Mouse (Mus musculus) spleen, postnatal 4 days (tissue): ENCODE results near the gene Olfr90.
"Not testable (repeated sequence)": the region's sequence is repeated elsewhere in the genome, so short reads cannot be mapped to it uniquely, and the experiment has no call there.

ENCODE experiments used
- DNase-seq, 2 experiments: peaks; one replicate each; pipeline ENCODE4 v3.0.0; 2022; ENCODE audit warnings: low spot score in 2 of 2

Olfr90 gene

DNA sequence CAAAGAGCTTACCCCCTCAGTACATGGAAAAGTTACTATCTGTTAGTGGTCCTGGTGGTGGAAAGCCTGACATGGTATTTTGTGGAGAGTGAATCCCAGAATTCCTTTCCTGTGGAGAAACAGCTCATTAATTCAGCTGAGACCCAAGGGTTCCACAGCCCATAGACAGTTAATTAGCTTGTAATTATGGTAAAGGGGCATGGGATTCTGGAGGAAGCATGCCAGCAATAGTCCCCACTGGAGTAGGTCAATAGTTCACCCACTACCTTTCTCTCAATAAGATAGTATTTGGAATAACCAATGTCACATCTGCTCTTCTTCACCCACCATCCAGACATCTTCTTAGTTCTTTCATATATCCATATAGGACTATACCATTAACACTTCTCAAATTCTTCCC, at the start of gene Olfr90:
Gene Olfr90 (minus strand): TSS at position 101 of the 400 bp plus-strand sequence.
- DNase-seq = no peak

DNA sequence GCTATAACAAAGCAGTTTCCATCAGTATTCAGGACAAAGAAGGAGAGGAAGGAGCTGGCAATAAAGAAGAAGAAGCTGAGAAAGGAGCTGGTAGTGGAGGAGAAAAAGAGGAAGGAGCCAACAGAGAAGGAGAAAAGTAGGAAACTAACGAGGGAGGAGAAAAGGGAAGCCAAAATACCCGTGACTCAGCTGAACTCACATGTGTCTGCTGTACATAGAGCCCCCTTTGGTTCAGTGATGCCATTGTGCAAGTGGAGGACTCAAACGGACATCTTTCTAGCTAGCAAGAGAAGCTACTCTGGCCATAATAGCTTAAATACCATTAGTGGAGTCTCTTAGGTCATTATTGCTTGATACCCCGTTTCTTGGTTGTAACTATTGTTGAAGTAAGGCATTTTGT, 43.1 kb upstream of the Olfr90 start:
- DNase-seq = not testable (repeated sequence)

DNA sequence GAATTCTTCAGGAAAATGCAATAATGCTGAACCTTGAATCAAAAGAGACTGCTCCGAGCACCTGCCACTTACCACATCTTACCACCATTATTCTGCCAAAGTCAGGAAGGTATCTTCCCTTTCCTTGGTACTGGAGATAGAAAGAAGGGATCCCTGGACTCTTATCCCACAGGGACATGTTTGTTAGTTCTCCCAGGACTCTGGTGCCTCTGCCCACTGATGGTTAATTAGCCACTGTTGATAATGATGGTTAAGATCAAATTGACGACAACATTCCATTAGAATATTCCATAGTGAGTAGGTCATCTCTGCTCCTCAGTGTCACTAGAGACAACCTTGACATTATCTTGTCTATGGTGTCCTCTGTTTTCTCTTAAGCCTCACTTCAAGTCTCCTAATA, 31.7 kb upstream of the Olfr90 start, which contains the start of gene Olfr92:
Gene Olfr92 (minus strand): TSS at position 101 of the 400 bp plus-strand sequence.
- DNase-seq = no peak

DNA sequence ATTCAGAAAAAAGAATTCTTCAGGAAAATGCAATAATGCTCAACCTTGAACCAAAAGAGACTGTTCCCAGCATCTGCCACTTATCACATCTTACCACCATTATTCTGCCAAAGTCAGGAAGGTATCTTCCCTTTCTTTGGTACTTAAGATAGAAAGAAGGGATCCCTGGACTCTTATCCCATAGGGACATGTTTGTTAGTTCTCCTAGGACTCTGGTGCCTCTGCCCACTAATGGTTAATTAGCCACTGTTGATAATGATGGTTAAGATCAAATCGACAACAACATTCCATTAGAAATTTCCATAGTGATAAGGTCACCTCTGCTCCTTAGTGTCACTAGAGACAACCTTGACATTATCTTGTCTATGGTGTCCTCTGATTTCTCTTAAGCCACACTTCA, 9.9 kb upstream of the Olfr90 start, which contains the start of gene Olfr91:
Gene Olfr91 (minus strand): TSS at position 101 of the 400 bp plus-strand sequence.
- no peak for DNase-seq

DNA sequence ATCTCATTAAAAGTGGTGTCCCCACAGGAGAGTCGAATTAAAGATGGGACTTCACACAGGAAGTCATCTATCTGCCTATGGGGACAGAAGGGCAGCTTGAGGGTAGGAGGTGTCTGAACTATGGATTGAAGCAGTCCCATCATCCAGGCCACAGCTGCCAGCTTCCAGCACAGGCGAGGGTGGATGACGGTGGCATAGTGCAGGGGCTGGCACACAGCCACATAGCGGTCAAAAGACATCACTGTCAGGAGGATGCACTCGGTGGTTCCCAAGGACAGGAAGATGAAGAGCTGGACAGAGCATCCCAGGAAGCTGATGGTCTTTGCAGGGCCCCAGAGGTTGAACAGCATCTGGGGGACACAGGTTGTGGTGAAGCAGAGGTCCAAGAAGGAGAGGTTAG, 5.0 kb upstream of the Olfr90 start:
- no peak for DNase-seq

DNA sequence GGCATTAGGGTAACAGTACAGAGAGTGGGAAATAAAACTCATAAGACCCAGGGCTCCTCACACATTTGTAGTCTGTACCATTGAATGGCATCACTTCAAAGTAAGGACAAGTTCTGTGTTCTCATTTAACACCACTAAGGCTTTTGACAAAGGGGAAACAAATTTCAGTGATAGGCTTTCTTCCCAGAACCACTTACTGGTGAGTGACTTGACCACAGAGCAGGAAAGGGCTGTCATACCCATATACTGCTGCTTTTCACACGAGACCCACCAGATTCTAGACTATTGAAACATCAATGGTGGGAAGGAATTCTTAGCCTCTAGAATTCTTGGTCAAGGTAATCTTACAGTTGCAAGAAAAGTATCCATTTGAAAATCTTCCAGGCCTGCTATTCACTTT, 3.9 kb upstream of the Olfr90 start:
- no peak for DNase-seq

DNA sequence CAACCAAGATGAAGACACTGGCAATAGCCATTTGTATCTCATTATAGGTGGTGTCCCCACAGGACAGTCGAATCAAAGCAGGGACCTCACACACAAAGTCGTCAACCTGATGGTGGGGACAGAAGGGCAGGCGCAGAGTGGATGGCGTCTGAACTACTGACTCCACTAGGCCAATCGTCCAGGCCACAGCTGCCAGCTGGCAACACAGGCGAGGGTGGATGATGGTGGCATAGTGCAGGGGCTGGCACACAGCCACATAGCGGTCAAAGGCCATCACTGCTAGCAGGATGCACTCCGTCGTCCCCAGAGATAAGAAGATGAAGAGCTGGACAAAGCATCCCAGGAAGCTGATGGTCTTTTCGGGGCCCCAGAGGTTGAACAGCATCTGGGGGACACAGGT, 2.8 kb downstream of the Olfr90 start:
- DNase-seq = no peak

DNA sequence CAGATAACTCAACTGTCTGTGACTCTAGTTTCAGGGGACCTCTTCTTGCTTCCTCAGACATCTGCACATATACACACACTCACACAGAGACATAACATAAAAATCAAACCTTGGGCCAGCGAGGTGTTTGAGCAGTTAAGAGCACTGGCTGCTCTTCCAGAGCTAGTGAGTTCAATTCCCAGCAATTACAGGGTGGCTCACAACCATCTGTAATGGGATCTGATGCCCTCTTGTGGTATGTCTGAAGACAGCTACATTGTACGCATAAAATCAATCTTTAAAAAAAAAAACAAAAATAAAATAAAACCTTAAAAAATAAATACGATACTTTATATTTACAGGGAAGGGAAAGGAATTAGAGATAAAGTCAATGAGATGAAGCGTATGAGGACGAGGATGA, 3.7 kb downstream of the Olfr90 start:
- no peak for DNase-seq

DNA sequence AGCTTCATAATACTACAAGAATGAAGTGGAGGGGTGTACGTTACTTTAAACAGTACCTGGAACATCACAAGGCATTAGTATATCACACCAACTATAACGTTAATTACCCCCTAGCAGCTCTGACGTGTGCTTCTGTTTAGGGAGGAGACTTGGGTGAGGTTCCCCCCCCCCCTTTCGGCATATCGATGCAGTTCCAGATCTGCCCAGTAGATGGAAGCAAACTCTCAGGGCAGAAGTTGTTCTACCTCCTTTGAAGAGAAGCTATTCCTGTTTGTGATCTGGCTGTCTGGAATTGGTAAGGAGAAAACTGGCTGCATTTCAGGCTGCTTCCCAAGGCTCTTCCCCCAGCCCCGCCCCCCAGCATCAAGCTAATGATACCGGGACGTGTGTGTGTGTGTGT, 5.0 kb downstream of the Olfr90 start:
- peak in 1 of 2 experiments; percentile 24 for DNase-seq

DNA sequence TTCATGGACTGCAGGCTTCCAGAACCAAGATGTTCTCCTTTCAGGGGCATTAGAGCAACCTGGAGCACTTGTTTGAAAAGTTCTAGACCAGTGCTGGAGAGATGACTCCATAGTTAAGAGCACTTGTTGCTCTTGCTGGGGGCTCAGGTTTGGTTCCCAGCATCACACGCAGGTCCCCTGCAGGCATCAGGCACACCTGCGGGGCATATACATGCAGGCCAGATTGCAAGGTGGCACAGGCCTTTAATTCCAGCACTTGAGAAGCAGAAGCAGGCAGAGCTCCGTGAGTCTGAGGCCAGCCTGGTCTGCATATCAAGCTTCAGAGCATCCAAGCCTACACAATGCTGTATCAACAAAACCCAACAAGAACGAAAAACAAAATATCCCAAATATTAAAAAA, 6.6 kb downstream of the Olfr90 start:
- DNase-seq = no peak

DNA sequence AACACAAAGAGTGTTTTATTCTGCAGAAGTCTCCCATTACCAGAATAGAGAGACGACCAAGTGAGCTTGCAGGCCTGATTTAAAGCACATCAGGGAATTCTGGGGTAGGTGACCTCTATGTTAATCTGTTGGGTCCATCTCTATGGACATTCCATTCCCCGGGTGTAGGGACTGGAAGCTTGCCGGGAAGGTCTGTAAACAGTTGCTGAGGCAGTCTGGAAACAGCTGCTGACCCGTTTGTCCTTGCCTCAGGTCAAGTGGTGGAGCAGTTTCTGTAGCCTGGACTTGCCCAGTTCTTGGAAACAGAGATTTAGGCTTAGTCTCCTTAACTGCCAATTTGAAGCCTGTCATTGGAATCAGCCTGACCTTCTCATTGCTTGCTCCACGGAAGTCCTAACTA, 8.2 kb downstream of the Olfr90 start:
- DNase-seq = no peak

DNA sequence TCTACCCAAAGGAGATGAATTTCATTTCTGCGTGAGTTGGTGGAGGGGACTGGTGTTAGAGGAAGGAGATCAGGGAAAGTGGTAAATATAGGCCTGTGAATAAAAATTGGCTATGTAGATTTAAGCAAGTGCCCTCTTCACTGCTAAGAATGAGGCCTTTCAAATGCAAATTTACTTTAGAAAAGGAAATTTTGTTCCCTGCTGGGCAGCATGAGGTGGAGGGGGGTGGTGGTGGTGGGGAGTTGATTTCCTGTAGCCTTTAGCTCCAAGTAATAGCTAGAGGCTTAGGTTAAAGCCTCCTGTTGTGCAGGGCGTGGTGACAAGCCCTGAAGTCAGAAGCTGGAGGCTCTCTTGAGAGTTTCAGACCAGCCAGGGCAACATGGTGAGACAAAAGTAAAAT, 9.3 kb downstream of the Olfr90 start:
- no peak for DNase-seq

DNA sequence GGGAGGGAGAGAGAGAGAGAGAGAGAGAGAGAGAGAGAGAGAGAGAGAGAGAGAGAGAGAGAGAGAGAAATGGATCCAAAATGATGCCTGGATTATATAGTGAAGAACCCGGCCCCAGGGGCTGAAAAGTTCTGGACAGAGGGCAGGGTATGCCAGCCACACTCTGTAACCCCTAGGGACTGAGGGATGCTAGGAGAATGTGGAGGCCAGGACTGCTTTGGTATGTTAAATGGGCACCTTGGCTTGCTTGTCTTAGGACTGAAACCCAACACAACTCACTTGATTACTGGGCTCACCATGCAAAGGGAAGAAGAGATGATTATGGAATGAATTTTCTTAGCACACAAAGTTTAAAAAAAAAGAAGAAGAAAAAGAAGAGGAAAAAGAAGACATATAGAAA, 10.1 kb downstream of the Olfr90 start:
- no peak for DNase-seq

DNA sequence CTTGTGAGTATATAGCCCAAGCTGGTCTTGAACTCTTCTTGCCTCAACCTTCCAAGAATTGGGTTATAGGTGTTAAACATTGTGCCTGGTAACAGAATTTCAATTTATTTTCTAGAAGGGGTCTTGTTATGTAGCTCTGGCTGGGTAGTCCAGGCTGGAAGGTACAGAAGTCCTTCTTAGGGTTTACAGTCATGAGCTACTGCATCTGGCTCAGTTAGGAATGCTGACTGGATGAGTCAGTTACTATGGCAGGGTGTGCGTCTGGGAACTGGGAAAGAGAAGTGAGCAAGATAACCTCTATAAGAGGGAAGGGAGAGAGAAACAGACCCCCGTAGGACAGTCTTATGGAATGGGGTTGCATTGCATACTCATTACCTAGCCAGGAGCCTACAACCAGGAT, 12.5 kb downstream of the Olfr90 start:
- DNase-seq = no peak

DNA sequence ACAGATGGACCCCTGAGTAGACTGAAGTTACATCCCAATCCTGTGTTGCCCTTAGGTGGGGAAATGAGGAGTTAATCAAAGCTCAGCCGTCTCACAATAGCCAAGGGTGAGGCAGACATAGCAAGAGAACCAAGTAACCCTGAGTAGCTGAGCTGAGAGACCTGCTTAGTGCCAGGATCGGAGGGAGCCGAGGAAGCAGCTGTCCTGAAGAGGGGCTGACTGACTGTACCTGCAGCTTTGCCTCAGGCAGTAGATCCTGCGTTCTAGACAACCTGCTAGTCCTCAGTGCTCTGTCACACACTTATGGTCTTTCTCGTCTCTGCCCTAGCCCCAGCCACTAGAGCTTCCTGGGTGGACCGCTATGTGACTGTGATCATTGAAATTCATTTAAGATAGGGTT, 13.1 kb downstream of the Olfr90 start:
- DNase-seq = no peak

DNA sequence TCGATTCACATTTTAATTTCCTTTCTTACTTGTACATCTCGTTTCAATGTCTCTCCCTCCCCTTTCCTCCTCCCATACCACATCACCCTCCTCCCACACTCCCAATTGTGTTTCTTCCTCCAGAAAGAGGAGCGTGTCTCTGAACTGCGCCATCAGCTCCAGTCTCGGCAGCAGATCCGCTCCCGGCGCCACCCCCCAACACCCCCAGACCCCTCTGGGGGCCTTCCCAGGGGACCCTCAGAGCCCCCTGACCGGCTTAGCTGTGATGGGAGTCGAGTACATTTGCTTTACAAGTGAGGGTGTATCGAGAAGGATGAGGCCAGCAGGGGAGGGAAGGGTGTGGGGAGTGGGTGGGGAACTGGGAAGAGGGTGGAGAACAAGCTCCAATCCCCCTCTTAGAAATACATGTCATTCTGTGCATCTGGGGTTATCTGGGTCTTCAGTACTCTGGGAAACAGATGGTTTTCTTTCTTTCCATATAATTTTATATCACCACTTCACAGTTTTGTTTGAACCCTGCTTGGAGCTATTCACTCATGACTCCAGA, 15.5 kb downstream of the Olfr90 start:
- no peak for DNase-seq

DNA sequence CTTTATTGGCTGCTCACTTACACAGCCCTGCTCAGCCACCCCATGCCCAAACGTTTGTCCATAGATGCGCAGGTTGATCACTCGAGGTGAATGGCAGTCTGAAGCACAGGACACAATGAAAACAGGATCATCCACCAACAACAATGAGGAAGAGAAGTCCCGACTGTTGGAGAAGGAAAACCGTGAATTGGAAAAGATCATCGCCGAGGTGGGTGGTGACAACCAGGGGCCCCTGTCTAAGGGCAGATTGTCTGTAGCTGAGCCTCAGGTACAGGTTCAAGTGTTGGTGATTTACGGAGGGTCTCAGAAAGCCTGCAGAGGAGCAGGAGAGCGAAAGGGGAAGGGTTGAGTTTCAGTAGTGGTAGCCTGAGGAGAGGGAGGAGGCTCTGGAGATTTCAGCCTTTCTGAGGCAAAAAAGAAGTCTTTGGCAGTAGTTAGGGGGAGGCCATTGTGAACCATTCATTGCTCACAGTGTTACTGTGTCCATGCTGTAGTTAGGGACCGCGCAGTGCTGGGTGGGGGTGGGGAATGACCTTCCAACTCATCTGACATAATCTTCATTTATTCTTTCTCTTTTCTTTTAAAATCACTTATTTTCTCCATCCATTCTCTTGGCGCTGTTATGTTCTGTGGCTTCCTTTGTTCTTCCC, 16.1 kb downstream of the Olfr90 start:
- no peak for DNase-seq

DNA sequence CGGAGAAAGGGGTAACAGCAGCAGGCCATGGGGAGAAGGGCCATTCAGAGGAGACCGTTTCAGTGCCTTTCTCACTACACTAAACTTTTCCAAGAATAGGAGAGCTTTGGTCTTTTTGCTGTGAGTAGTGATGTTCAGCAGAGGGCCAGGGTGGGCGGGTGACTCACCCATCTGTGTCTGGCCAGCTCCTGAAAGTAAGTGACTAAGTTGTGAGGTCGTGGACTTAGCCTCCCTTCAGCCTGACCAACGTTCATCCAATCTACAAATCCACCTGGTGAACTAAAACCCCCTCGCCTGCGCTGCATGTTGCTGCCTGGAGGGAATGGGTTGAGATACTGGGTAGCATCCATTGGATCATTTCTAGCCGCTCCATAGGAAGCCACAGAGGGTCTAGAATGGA, 18.2 kb downstream of the Olfr90 start:
- no peak for DNase-seq

DNA sequence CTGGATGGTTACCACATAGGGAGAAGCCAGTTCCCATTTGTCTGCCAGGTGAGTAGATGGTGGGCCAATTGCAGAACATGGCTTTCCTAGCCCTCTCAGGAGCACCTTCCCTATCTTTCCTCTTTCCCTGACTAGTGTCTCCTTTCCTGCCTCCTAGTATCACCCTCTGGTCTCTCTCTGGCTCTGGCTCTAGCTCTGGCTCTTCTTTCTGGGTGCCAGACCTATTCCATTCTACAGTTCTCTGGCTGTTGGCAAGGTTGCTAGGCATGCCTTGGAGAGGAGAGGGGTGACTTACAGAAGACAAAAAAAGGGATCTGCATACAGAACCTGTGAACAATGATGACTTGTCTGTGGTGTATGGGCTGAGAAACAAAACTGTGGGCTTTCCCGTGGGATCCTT, 20.4 kb downstream of the Olfr90 start:
- DNase-seq = no peak

DNA sequence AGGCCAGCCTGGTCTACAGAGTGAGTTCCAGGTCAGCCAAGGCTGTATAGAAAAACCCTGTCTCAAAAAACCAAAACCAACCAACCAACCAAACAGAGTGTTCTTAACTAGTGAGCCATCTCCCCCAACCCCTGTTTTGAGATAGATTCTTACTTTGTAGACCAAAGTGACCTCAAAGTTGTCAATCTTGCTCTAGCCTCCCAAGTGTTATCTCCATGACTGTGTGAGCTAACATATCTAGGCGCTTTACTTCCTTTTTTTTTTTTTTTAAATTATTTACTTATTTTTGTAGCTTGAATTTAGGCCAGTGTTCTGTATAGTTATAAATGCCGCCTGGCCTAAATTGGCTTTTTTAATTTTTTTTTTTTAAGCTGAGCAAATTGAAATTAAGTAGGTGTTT, 22.3 kb downstream of the Olfr90 start:
- no peak for DNase-seq

DNA sequence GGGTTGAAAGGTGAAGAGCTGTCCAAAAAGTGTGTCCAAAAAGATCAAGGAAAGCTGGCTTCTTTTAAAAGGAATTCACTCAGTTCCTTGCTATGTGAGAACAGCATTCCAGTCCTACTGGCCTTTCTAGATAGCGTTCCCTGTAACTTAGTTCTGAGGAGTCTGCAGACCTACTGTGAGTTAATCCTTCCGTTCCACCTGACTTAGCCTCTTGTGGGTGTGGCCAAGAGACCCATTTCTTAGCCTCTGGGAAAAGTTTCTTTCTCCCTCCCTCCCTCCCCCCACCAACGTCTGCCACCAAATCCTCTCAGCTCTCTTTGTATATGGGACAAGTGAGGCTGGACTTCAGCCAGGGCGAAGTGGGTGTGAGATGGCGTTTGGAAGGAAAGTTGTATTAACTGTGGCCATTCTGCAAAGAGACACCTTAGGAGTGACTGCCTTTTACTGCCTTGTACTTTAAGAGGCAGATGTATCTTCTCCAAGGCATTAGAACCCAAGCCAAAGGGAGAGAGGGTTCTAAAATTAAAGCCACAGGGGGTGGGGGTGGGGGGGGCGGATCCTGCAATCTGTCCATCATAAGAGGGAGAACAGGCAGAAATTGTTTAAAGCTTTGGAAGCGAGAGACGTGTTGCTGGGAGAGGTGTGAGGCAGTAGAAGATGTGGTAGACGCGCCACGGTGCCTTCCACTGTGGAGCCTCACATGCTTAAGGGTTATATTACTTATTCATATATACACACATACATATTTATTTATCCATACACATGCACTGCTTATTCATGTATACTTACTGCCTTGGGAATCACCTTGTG, 24.4 kb downstream of the Olfr90 start:
- no peak for DNase-seq

DNA sequence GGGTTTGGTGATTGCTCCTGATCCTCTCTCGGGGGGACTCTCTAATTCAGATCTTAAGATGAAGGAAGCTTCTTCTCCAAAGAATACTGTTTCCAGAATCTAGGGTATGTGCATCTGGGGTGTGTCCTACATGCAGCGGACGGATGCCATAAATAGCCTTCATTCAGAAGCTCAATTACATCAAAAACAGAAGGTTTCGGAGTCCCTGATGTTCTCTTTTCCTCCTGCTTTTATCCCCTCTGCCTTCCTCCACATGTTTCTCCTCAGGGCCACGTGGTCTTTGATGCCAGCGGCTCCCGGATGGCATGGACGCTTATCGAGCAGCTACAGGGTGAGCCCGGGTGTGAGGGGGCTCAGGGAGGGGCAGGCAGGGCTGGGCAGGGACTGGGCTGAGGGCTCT, 25.2 kb downstream of the Olfr90 start:
- no peak for DNase-seq

DNA sequence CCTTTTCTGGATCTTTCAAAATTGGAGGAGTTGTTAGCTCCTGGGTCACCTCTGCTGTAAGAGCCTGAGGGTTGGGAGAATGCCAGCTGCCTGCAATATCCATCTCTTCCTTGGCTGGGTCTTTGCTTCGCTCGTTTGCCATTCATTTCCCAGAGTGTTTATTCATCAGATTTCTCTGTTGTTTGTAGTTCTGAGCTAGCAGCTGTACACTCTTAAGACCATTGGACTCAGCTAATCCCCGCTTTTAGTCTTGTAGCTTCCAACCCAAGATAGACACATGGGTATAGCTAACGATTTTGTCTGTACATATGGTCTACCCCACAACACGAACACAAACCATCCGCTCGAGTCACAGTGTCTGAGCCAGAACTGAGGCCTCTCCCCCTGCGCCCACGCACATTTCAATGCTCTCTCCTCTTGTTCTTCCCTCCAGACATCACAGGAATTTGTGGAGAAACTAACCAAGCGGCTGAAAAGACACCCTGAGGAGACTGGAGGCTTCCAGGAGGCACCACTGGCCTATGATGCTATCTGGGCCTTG, 26.1 kb downstream of the Olfr90 start:
- DNase-seq = no peak
